ENCODE assay signal across 22 mouse cellular contexts in genomic region chr4:155209079-155209478, GRCm38 (mm10). TPM values are rescaled to one million over a fixed set of nuclear protein-coding genes. Genes with fewer than 3 reads are reported as not detected.
DNase-seq lines count a peak whose midpoint lies in the region; ATAC-seq and TF ChIP-seq lines count a peak whose summit lies in the region.
"Had no signal": no experiment of that assay in that cellular context is flagged by ENCODE, and none has a peak within 500 bp of the region (broad histone marks: within the 10 kb centered on the region; RNA-seq: fewer than 3 reads in every experiment).

No protein-coding gene starts in this region.

- DNase-seq in heart, postnatal 0 days (ENCODE audit: low spot score), result no peak
- no peak for DNase-seq in heart, adult 18-20 months
- peak; percentile 47 for DNase-seq in CD4-positive helper T cell, adult 2 months (ENCODE audit: low read depth, low spot score)
- no peak for DNase-seq in layer of hippocampus, postnatal 25 days (ENCODE audit: extremely low spot score in 1 of 2, low spot score in 1 of 2)
- no peak for DNase-seq in adipocyte (ENCODE audit: low spot score)
- DNase-seq: adrenal gland, postnatal 14 days; heart, postnatal 10 days; kidney, adult 2 months; kidney, postnatal 14 days; midbrain, embryonic 14.5 days; right cerebral cortex, postnatal 14 days; thymus, postnatal 25 days had no signal

- 0 out of 2 replicates have a peak overlapping the region, but pooled peaks have one; percentile 9 for H3K27ac ChIP-seq in heart, postnatal 0 days (ENCODE audit: low read depth)
- H3K27ac ChIP-seq: layer of hippocampus, adult 2 months had no signal

- H3K36me3 ChIP-seq in heart, postnatal 0 days (replicated peaks; ENCODE audit: control insufficient read depth, insufficient read depth, low read length), result peaks cover 12% of the 10 kb centered on the region
- peaks cover 89% of the 10 kb centered on the region for H3K36me3 ChIP-seq in megakaryocyte, embryonic 14.5 days (replicated peaks; ENCODE audit: low read length)
- H3K36me3 ChIP-seq: liver, embryonic 15.5 days had no signal

- TF ChIP-seq CTCF in heart, postnatal 0 days (IDR thresholded peaks at IDR 0.05; ENCODE audit: low read depth), result no peak

- H3K4me3 ChIP-seq in heart, postnatal 0 days (ENCODE audit: low read depth, low read length), result no peak overlapping the region
- peak overlapping the region; percentile 12 for H3K4me3 ChIP-seq in megakaryocyte, embryonic 14.5 days (replicated peaks)
- H3K4me3 ChIP-seq: embryonic facial prominence, embryonic 13.5 days; erythroblast, embryonic 14.5 days; limb, embryonic 15.5 days; liver, embryonic 15.5 days had no signal

- no peaks in the 10 kb centered on the region for H3K9me3 ChIP-seq in heart, postnatal 0 days (replicated peaks; ENCODE audit: control insufficient read depth, low read length)
- no peaks in the 10 kb centered on the region for H3K9me3 ChIP-seq in megakaryocyte, embryonic 14.5 days
- H3K9me3 ChIP-seq: embryonic facial prominence, embryonic 13.5 days; limb, embryonic 15.5 days; liver, embryonic 15.5 days had no signal

- no peaks in the 10 kb centered on the region for H3K27me3 ChIP-seq in heart, postnatal 0 days (ENCODE audit: control insufficient read depth, insufficient read depth, low read length)
- no peaks in the 10 kb centered on the region for H3K27me3 ChIP-seq in megakaryocyte, embryonic 14.5 days (replicated peaks)
- H3K27me3 ChIP-seq: embryonic facial prominence, embryonic 13.5 days; limb, embryonic 15.5 days; liver, embryonic 15.5 days had no signal

- ATAC-seq in heart, postnatal 0 days (ENCODE audit: insufficient read depth, low read depth), result no peak
- ATAC-seq in megakaryocyte, adult 5-6 weeks (ENCODE audit: poor library complexity, severe bottlenecking), result no peak
- ATAC-seq in activated CD4-positive, CD25-positive, alpha-beta regulatory T cell, adult 4 months, result peak; percentile 55
- ATAC-seq: forebrain, embryonic 14.5 days had no signal

- peaks cover 79% of the 10 kb centered on the region for H3K4me1 ChIP-seq in heart, postnatal 0 days (ENCODE audit: control insufficient read depth, insufficient read depth)
- H3K4me1 ChIP-seq in megakaryocyte, embryonic 14.5 days, result peaks cover 91% of the 10 kb centered on the region

- H3K9ac ChIP-seq in heart, postnatal 0 days (replicated peaks; ENCODE audit: low read depth, low read length), result no peak overlapping the region
- H3K9ac ChIP-seq: embryonic facial prominence, embryonic 13.5 days; limb, embryonic 15.5 days; liver, embryonic 15.5 days had no signal

- no peak overlapping the region for H3K4me2 ChIP-seq in heart, postnatal 0 days (ENCODE audit: low read depth, low read length)
- H3K4me2 ChIP-seq: embryonic facial prominence, embryonic 13.5 days; heart, embryonic 11.5 days; limb, embryonic 15.5 days; liver, embryonic 15.5 days had no signal

- TF ChIP-seq EP300 in heart, postnatal 0 days (IDR thresholded peaks at IDR 0.05; ENCODE audit: low read depth), result no peak

RNA-seq across cellular contexts. Expression of gene Ski, which starts 13.3 kb away (rescaled TPM):
- total RNA-seq in heart, postnatal 0 days (2014; rRNA removed; ENCODE audit: low replicate concordance), result 53.2 and 60.6 TPM in 2 replicates
- polyA plus RNA-seq in heart, postnatal 0 days (2015; fragmentation: Nextera tagmentation; extraction: Ambion mirVana), result 7.7 and 9.3 TPM in 2 replicates
- total RNA-seq in heart, adult 18-20 months (2021), result 10 to 100 TPM; 48.6 to 50.2 TPM
- 31.5 and 38.7 TPM in 2 replicates for polyA plus RNA-seq in megakaryocyte, embryonic 14.5 days (2012; ENCODE audit: insufficient read depth, low replicate concordance)
- total RNA-seq in megakaryocyte, adult 5-6 weeks (2015), result 41.5 and 42.9 TPM in 2 replicates
- total RNA-seq in megakaryocyte, adult 5-6 weeks (2017), result 12.4 and 13.3 TPM in 2 replicates
- 10 to 100 TPM; 24.7 to 25.0 TPM for polyA plus RNA-seq in activated CD4-positive, CD25-positive, alpha-beta regulatory T cell, adult 4 months (2017; shearing (Covaris generic))
- 100 to 1,000 TPM; 119 to 129 TPM for total RNA-seq in layer of hippocampus, postnatal 25 days (2021)

RNA-seq across cellular contexts. Expression of gene Faap20, which starts 40.5 kb away (rescaled TPM):
- total RNA-seq in heart, postnatal 0 days (2014; rRNA removed; ENCODE audit: low replicate concordance), result 45.8 and 69.2 TPM in 2 replicates
- polyA plus RNA-seq in heart, postnatal 0 days (2015; fragmentation: Nextera tagmentation; extraction: Ambion mirVana), result 48.1 and 51.0 TPM in 2 replicates
- 10 to 100 TPM; 19.2 to 20.3 TPM for total RNA-seq in heart, adult 18-20 months (2021)
- 51.4 and 87.5 TPM in 2 replicates for polyA plus RNA-seq in megakaryocyte, embryonic 14.5 days (2012; ENCODE audit: insufficient read depth, low replicate concordance)
- total RNA-seq in megakaryocyte, adult 5-6 weeks (2015), result 32.6 and 34.2 TPM in 2 replicates
- 11.7 and 18.3 TPM in 2 replicates for total RNA-seq in megakaryocyte, adult 5-6 weeks (2017)
- 10 to 100 TPM; 45.1 to 54.9 TPM for polyA plus RNA-seq in activated CD4-positive, CD25-positive, alpha-beta regulatory T cell, adult 4 months (2017; shearing (Covaris generic))
- total RNA-seq in layer of hippocampus, postnatal 25 days (2021), result 10 to 100 TPM; 29.2 to 36.6 TPM
